Mouse (Mus musculus) left cerebral cortex, postnatal 36 days (tissue): Measurements from ENCODE around the gene Hcrtr2. TPM values are rescaled to one million over a fixed set of nuclear protein-coding genes. Genes with fewer than 3 reads are reported as not detected.
A peak's percentile ranks its signal among the peaks of the same experiment; 100 is the strongest.

Source experiments
- DNase-seq, 2 experiments: peaks; one replicate each; pipeline ENCODE4 v3.0.0; 2021 to 2022; ENCODE audit warnings: low spot score in 2 of 2, mixed read lengths in 1 of 2
- intact Hi-C: fragments of 180-260 bp; cut with DNase I; formaldehyde crosslinking; loops from one replicate; pipeline ENCODE4 v1.15.1; 2025
- total RNA-seq, 2 experiments: library from RNA; stranded (reverse); gene quantifications; 2 replicates each; pipeline ENCODE4 v1.2.3; 2021

The Hcrtr2 gene
- 1 to 10 TPM; 2.0 to 2.9 TPM for total RNA-seq

DNA sequence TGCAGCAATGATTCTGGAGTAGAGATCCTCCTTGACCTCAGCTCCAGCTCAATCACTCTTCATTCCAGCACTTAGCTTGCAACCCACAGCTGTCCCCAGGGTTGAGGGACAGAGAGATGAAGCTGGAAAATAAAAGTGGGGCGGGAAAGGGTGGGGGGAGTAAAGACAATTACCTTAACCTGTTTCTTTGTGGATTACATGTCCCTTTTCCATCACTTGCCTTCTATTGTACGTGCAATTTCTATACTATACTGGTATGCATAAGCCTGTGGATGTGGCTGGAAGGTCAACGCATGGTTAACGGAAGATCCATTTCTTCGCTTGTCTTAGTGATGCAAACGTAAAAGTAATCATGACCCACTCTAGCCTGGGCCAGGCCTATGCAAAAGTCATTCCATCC, at the start of gene Hcrtr2:
Hcrtr2 (minus strand) TSS at position 101 of the 400 bp plus-strand sequence.
- no peak for DNase-seq
- intact Hi-C loops, result no loop called here

DNA sequence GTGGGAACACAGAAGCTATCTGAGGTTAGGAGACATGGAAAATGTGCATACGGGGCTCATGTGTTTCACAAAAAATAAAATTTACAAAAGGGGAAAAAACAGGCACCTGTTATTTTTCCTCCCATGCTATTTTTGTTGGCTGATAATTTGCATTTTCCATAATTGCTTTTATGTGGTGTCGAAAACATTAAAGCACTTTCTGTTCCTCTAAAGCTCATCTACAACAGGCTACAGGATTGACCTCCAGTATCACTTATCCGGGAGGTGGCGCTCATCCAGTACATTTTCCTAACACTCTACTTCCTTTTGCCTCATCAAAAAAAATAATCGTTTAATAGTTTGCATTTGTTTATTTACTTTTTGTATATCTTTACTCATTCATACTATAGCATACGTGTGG, 41.2 kb upstream of the Hcrtr2 start:
- DNase-seq, result no peak
- intact Hi-C loops, result no loop called here

DNA sequence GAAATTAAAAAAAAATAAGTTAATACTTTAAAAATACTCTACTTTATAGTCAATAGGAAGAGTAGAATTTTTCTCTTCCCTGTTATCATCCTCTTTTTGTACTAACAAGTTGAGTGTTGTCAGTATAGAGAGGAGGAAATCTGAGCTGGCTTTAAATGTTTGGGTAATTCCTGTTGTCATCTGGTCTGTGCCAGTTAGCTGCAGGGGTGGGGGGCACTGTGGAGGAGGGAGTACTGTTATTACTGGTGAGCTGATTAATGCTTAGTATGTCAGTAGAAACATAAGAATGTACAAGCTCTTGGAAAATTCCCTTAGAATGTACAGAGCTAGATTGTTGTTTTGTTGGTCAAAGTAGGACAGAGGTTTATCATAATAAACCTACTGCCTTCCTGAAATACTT, 36.7 kb upstream of the Hcrtr2 start:
- intact Hi-C loops, result no loop called here
- DNase-seq, result no peak

DNA sequence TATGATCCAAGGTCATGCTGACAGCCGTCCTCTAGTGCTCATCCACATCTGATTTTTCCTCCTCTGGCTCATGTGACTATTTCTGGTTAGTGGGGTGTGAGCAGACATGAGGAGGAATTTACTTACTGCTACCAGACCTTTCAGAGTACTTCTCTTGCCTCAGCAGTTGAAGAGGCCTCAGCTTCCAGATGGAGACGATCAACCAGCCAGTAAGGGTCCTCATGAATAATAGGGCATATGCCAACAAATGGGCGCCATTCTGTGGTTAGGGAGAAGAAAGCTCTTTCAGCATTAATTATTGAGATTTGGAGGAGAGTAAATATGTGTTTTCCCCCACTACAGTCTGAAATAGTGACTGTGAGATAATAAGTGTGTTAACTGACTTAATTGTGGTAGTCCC, 28.7 kb upstream of the Hcrtr2 start:
- no peak for DNase-seq
- intact Hi-C loops, result no loop called here

DNA sequence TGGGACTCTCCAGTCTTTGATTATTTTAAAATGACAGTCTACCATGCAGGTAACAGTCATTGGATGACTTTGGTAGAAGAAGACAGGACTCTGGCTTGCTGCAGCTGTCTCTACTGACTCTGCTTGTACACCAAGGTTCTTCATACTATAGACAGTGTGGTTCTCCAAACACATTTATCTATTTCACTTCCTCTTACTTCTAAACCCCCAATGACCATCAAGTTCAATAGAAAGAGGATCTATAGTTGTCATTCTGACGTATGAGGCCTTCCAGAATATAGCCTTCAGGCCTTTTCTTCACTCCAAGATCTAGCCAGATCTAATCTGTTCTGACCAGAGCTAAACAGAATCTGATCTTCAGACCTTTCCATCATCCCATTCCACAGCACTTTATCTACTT, 23.6 kb upstream of the Hcrtr2 start:
- DNase-seq, result no peak
- intact Hi-C loops, result no loop called here

DNA sequence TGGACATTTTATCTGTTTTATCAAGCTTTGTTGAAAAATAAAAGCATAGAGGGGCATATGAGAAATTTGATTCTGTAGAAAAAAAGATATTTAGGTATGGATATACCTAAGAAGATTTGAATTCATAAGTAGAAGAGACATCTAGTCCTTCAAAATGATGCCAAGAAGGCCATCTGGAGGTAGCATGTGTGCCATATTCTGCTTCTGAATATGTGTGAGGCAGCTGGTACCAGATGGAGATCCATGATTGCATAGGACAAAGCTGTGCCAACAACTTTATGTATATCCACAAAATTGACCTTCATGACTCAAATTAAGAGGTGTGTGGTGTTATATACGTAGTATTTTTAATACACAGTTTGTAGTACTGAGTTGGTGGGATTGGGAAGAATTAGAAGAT, 7.4 kb upstream of the Hcrtr2 start:
- intact Hi-C loops, result no loop called here
- DNase-seq, result peak; percentile 15 to 28

DNA sequence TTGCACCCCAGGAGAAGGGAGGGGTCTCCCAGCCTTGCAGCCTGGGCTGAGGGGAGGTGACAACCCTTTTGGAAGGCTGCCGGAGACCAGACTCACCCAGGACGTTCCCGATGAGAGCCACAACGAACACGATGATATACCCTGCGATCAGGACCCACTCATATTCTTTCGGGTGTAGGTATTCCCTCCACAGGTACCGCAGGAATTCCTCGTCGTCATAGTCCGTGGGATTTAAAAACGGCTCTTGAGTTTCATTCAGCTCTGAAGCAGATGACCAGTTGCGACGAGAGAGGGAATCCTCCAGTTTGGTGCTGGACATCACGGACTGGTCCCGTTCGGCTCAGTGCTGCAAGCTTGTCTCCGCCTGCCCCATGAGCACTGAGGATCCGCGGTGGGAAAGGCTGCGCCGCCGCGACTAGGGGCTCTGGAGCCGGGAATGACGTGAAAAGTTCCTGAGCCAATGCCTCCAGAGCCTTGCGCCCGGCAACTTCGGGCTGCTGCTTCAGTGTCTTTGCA, 412 bp downstream of the Hcrtr2 start:
- intact Hi-C loops, result no loop called here
- DNase-seq, result peak; percentile 14 to 20

DNA sequence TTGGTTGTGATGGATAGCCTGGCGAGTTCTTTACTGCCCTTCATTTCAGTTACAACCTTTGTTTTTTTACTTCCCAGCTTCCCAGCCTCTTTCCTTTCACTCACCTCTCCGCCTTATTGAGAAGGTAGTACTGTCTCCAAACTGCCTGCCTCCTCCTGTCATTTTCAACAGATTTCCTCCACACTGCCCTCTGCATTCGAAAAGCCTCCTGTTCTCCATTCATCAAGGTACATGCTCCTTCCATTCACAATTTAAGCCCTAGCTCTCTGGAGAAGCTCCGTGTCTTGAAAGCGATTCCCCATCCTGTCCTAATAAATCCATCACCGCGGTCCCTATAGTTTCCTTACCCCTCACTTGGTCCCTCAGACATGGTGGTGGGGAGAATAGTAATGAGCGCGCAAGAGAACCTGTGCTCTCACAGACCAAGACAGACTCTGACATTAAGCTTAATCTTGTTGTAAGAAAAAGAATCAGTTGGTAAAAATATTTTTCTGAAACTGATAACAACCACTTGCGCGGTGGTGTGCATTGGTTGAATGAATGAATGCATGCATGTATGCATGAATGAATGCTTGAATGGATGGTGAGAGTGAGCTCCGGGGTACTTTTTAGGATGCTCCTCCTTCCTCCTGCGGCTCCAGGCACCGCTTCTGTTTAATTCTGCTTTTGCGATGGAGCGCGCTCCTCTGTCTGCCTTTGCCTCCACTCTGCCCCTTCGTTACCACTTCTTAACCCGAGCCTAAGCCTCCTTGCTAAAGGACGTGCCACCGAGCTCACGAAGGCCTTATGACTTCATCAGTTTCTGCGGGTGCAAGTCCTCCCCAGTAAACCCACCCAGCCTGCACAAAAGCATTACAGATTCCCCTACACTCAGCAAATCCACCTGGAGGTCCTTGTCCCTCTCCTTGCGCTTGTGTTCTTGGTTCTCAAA, 1.3 kb downstream of the Hcrtr2 start:
- peak in 1 of 2 experiments; percentile 14 for DNase-seq
- intact Hi-C loops, result no loop called here

DNA sequence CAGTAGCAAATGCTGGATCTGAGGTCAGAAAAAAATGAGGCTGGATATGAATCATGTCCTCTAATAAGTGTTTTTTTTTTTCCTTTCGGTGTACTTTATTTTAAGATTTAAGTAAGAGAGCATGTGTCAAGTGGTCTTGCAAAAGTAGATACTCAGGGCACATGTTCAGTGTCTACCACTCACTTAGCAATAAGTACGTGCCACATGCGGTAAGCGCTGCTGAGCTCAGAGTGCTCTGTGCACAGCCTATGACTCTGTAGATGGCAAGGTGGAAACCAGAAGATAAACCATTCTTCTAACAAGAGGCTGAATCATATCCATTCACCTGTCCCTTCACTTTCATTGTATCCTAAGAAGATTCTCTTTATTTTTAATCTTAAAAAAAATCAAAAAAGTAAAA, 2.1 kb downstream of the Hcrtr2 start:
- intact Hi-C loops, result no loop called here

DNA sequence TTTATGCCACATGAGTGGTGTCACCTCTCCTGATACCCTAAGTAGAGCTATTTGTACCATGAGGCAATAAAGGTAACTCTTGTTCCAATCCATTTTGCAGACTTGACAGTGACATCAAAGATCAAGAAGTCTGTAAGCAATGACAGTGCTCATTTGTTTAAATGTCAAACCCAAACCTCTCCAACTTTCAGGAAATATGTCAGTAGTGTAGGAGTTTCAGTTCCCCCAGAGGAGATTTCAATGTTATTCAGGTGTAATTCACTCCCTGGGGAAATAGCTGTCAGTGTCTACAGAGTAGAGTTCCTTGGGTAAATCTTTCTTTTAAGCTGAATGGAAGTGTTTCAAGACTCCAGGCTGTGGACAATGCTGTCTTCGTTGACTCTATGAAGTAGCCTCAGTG, 2.9 kb downstream of the Hcrtr2 start:
- no peak for DNase-seq
- intact Hi-C loops, result no loop called here

More for the DNA sequence above, 2.1 kb downstream of the Hcrtr2 start:
- no peak for DNase-seq

DNA sequence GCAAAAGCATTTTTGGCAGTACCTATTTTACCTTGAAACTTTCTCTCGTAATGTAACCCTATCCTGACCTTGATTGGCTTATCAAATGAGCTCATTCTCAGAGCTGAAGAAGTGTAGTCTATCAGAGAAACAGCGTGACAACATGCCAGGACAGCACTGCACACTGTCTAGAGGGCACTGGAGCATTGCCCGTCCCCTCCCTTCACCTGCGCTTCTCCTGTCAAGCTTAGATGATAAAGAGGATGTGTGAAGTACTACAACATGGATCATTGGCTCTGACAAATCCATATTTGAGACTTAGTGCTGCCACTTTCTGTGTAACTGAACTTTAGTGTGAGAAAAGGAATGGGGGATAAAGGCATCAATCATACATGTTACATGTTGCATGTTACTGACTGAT, 5.4 kb downstream of the Hcrtr2 start:
- intact Hi-C loops, result no loop called here
- DNase-seq, result no peak

DNA sequence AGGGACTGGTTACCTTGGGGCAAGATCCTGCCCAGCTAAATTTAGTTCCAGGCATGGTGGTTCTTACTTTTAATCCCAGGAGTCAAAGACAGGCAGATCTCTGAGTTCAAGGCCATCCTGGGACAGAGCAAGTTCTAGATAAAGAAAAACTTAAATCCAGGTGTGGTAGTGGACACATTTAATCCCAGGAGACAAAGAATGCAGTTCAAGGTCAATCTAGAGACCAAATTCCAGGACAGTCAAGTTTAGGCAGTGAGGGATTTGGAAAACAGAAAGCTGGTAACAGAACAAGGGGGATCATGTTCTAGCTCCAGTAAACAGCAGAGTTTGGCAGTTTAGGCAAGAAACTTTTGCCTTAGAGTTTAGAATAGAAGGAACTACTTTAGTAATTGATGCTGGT, 8.6 kb downstream of the Hcrtr2 start:
- no peak for DNase-seq
- intact Hi-C loops, result no loop called here

DNA sequence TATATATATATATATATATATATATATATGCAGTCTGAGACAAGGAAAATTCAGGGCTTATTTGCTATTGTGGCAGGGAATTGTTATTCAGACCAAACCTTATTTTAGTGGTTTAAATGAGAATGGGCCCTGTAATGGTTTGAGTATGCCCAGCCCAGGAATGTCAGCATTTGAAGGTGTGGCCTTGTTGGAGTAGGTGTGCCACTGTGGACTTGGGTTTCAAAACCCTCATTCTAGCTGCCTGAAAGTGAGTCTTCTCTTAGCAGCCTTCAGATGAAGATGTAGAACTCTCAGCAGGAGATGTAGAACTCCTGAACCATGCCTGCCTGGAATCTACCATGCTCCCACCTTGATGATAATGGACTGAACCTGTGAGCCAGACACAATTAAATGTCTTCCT, 9.7 kb downstream of the Hcrtr2 start:
- no peak for DNase-seq
- intact Hi-C loops, result no loop called here

DNA sequence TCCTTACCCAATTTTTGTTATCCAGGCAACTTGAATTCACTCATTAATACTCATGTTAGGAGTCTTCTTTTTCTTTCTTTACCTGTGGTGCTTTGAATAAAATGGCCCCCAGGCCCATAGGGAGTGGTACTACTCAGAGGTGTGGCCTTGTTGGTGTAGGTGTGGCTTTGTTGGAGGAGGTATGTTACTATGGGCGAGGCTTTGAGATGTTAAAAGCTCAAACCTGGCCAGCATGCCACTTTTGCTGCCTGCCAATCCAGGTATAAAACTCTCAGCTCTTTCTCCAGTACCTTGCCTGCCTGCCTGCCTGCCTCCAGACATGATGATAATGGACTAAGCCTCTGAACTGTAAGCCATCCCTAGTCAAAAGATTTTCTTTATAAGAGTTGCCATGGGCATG, 11.4 kb downstream of the Hcrtr2 start:
- intact Hi-C loops, result no loop called here
- no peak for DNase-seq

DNA sequence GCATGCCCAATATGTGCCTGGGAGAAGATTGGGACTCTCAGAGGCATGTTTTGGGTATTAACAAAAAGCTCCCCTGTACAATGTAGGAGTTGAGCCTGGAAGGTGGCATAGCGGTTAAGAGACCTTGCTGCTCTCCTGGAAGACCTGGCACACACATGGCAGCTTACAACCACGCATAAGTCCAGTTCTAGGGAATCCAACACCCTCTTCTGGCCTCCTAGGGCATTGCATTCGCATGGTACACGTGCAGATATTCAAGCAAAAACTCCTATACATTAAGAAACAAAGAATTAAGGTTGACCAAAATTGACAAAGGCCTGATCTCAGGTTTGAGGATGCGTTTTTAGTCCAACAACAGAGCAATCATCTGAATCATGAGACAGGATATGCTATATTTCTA, 32.3 kb downstream of the Hcrtr2 start:
- intact Hi-C loops, result no loop called here

DNA sequence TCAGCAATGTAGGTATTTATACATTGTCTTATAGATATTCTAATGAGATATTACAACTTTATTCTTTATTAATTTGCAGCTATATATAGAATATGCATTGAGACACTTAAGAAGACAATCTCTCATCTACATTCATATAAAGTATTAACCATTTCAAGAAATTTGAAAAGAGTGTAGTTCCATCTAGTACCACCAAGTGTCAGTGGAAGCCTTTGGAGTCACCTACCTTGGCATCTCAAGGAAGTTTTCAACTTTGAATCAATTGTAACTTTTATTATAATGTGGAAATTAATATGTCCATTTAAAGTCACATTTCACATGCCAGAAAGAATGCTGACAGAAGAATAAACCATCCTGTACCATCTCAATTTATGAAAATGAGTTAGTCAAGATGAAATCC, 52.8 kb downstream of the Hcrtr2 start:
- no peak for DNase-seq
- intact Hi-C loops, result loop anchor here (2.0 kb wide), 1 partner anchor 1110 kb away; no protein-coding TSS in a partner anchor

More for the DNA sequence above, 32.3 kb downstream of the Hcrtr2 start:
- no peak for DNase-seq

DNA sequence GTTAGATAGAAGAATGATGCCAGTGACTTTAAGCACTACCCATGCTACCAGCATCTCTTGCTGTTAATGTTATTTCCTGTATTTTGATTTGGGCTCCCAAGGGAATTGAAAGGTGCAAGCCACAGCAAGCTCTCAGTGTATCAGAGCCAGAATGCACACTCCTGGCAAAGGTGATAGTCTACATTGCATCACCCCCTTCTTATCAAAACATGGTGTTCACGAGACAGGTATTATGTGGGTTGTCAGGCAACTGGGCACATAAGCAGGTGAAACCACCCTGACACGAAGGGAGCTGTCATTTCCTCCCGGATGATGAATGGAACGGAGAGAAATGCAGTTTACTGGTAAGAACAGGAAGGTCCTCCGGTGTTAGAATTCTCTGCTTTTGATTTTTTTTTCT, 65.9 kb downstream of the Hcrtr2 start:
- intact Hi-C loops, result no loop called here
- DNase-seq, result no peak

DNA sequence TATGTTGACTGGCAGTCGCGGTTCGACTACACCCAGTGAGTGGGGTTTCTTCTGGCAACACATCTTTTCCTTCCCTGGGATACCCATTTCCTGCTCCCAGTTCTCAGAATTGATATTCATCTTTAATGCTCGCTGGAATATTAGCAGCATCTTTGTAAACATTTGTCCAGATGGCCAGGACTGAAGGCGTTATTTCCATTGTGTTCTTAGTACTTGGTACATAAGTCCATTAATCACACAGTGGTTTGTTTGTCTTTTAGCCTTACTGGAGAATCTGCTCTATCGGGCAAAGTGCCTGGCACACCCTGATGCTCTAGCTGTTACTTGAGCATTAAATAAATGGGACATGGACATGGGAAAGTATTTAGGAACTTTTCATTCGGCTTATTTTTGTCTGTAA, 71.1 kb downstream of the Hcrtr2 start:
- intact Hi-C loops, result no loop called here

DNA sequence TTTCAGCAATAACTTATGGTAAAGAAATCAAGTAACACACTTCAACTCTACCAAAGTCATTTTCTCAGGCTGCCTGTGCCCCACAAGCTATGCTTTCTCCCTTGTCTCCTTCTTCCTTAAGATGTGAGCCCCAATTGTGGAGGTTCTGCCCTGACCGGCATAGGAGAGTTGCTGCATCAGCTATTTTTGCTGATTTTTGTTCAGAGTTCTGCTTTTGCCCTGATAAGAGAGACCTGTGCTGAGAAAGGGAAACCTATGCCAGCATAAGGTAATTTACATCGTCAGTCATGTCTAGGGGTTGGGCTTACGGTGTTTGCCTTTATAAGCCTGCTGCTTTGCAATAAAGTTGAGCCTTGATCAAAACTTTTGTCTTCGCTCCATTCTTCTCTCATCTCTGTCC, 71.5 kb downstream of the Hcrtr2 start:
- intact Hi-C loops, result no loop called here
- no peak for DNase-seq

More for the DNA sequence above, 71.1 kb downstream of the Hcrtr2 start:
- DNase-seq, result no peak

DNA sequence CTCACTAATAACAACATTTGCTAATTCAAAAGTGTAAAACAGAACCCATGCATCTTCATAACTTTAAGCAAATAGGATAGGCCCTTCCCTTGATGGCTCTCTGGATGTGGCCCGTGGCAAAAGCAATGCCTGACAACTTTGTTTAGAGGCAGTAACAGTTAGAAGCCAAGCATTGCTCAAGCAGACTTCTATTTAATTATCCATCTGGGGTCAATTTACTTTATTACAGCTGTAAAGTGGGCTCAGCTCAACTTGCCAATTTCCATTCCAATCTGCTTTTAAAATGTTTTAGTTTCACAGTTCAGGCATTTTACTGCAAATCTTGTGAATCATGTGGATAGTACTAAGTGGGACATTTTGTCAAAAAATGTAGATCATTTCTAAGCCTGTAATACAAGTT, 81.3 kb downstream of the Hcrtr2 start:
- intact Hi-C loops, result no loop called here
- DNase-seq, result no peak

DNA sequence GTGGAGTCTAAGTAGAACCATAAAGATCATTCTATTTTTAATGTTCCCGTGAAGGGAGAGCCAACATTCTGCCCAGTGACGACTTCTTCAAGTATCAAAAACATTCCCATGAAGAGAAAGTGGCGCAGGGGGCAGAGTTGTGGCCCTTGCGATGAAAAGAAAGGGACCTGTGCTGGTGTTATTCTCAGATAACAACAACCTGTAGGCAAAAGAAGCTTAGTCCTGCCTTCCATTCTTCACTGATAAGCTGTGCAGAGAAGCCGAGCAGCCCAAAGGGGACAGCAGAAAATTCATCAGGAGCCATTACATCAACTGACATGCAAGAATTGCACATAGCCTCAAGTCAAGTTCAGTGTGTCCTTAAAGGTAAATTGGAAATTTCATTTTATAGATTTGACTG, 85.7 kb downstream of the Hcrtr2 start:
- intact Hi-C loops, result loop anchor here (2.0 to 10.0 kb wide), 2 partner anchors 113 to 475 kb away; no protein-coding TSS in a partner anchor
- no peak for DNase-seq
